Mouse (Mus musculus): ENCODE measurements around the gene Nrp2. TPM values are rescaled to one million over a fixed set of nuclear protein-coding genes. Genes with fewer than 3 reads are reported as not detected.
A peak's percentile ranks its signal among the peaks of the same experiment; 100 is the strongest.

The Nrp2 gene
- polyA plus RNA-seq, 1 experiment, result 17.1 TPM

GRCm38 (mm10) chr1:62830418-62830769, 127.3 kb downstream of the Nrp2 start:
- H3K36me3 ChIP-seq (ENCODE audit: control insufficient read depth, insufficient read depth, low read length), result no peaks in the 10 kb centered on the region
- H3K4me1 ChIP-seq (ENCODE audit: control insufficient read depth, insufficient read depth, low read length), result peaks cover 21% of the 10 kb centered on the region
- H3K4me3 ChIP-seq (ENCODE audit: insufficient read depth, low read depth, low read length), result no peak overlapping the region
- no peak for DNase-seq
- H3K27ac ChIP-seq (ENCODE audit: insufficient read depth, low read depth, low read length), result no peak overlapping the region
- TF ChIP-seq POLR2A (IDR thresholded peaks at IDR 0.05; ENCODE audit: low read depth, low read length) (no peak), CTCF (conservative IDR thresholded peaks at IDR 0.05; ENCODE audit: insufficient read depth, insufficient read length, low read depth, low read length) (no peak)
- no peaks in the 10 kb centered on the region for H3K27me3 ChIP-seq (replicated peaks; ENCODE audit: control insufficient read depth, insufficient read depth, low read length)
- 69% methylated on average over 7 of the region's 7 CpGs for WGBS

- no peak overlapping the region for H3K4me3 ChIP-seq (ENCODE audit: insufficient read depth, low read depth, low read length)
- 86% methylated on average over 6 of the region's 6 CpGs for WGBS
- TF ChIP-seq CTCF (conservative IDR thresholded peaks at IDR 0.05; ENCODE audit: insufficient read depth, insufficient read length, low read depth, low read length), result no peak
- TF ChIP-seq POLR2A (IDR thresholded peaks at IDR 0.05; ENCODE audit: low read depth, low read length), result no peak
- no peaks in the 10 kb centered on the region for H3K36me3 ChIP-seq (ENCODE audit: control insufficient read depth, insufficient read depth, low read length)
- peaks cover 14% of the 10 kb centered on the region for H3K4me1 ChIP-seq (ENCODE audit: control insufficient read depth, insufficient read depth, low read length)
- no peak overlapping the region for H3K27ac ChIP-seq (ENCODE audit: insufficient read depth, low read depth, low read length)
- H3K27me3 ChIP-seq (replicated peaks; ENCODE audit: control insufficient read depth, insufficient read depth, low read length), result no peaks in the 10 kb centered on the region
- DNase-seq, result no peak
Measured at GRCm38 (mm10) chr1:62831725-62832455, 128.8 kb downstream of the Nrp2 start.

GRCm38 (mm10) chr1:62833356-62833755, 130.3 kb downstream of the Nrp2 start:
- no peak overlapping the region for H3K4me3 ChIP-seq (ENCODE audit: insufficient read depth, low read depth, low read length)
- no peaks in the 10 kb centered on the region for H3K36me3 ChIP-seq (ENCODE audit: control insufficient read depth, insufficient read depth, low read length)
- no peak overlapping the region for H3K27ac ChIP-seq (ENCODE audit: insufficient read depth, low read depth, low read length)
- H3K27me3 ChIP-seq (replicated peaks; ENCODE audit: control insufficient read depth, insufficient read depth, low read length), result no peaks in the 10 kb centered on the region
- WGBS, result 50% methylated on average over 1 of the region's 1 CpGs
- peaks cover 3% of the 10 kb centered on the region; the same call in 1 of the 2 replicates for H3K4me1 ChIP-seq (ENCODE audit: control insufficient read depth, insufficient read depth, low read length)
- TF ChIP-seq POLR2A (IDR thresholded peaks at IDR 0.05; ENCODE audit: low read depth, low read length) (no peak), CTCF (conservative IDR thresholded peaks at IDR 0.05; ENCODE audit: insufficient read depth, insufficient read length, low read depth, low read length) (no peak)
- DNase-seq, result peak; percentile 81

GRCm38 (mm10) chr1:62834443-62835185, 131.5 kb downstream of the Nrp2 start:
- Histone ChIP-seq H3K4me3 (ENCODE audit: insufficient read depth, low read depth, low read length) (no peak overlapping the region), H3K36me3 (ENCODE audit: control insufficient read depth, insufficient read depth, low read length) (no peaks in the 10 kb centered on the region), H3K4me1 (ENCODE audit: control insufficient read depth, insufficient read depth, low read length) (peaks cover 3% of the 10 kb centered on the region; the same call in 1 of the 2 replicates), H3K27ac (ENCODE audit: insufficient read depth, low read depth, low read length) (0 out of 2 replicates have a peak overlapping the region, but pooled peaks have one; percentile 32), H3K27me3 (replicated peaks; ENCODE audit: control insufficient read depth, insufficient read depth, low read length) (no peaks in the 10 kb centered on the region)
- WGBS, result 57% methylated on average over 1 of the region's 1 CpGs
- peak; percentile 58 for DNase-seq
- TF ChIP-seq CTCF (conservative IDR thresholded peaks at IDR 0.05; ENCODE audit: insufficient read depth, insufficient read length, low read depth, low read length), result no peak
- no peak for TF ChIP-seq POLR2A (IDR thresholded peaks at IDR 0.05; ENCODE audit: low read depth, low read length)

GRCm38 (mm10) chr1:62838083-62838482, 135.0 kb downstream of the Nrp2 start:
- WGBS, result 90% methylated on average over 3 of the region's 3 CpGs
- no peak overlapping the region for H3K27ac ChIP-seq (ENCODE audit: insufficient read depth, low read depth, low read length)
- DNase-seq, result no peak
- no peaks in the 10 kb centered on the region for H3K36me3 ChIP-seq (ENCODE audit: control insufficient read depth, insufficient read depth, low read length)
- peaks cover 3% of the 10 kb centered on the region; the same call in 1 of the 2 replicates for H3K4me1 ChIP-seq (ENCODE audit: control insufficient read depth, insufficient read depth, low read length)
- no peaks in the 10 kb centered on the region for H3K27me3 ChIP-seq (replicated peaks; ENCODE audit: control insufficient read depth, insufficient read depth, low read length)
- no peak for TF ChIP-seq POLR2A (IDR thresholded peaks at IDR 0.05; ENCODE audit: low read depth, low read length)
- no peak for TF ChIP-seq CTCF (conservative IDR thresholded peaks at IDR 0.05; ENCODE audit: insufficient read depth, insufficient read length, low read depth, low read length)
- H3K4me3 ChIP-seq (ENCODE audit: insufficient read depth, low read depth, low read length), result no peak overlapping the region

- Histone ChIP-seq H3K4me3 (ENCODE audit: insufficient read depth, low read depth, low read length) (no peak overlapping the region), H3K4me1 (ENCODE audit: control insufficient read depth, insufficient read depth, low read length) (peaks cover 3% of the 10 kb centered on the region; the same call in 1 of the 2 replicates), H3K27me3 (replicated peaks; ENCODE audit: control insufficient read depth, insufficient read depth, low read length) (no peaks in the 10 kb centered on the region), H3K36me3 (ENCODE audit: control insufficient read depth, insufficient read depth, low read length) (no peaks in the 10 kb centered on the region), H3K27ac (ENCODE audit: insufficient read depth, low read depth, low read length) (no peak overlapping the region)
- DNase-seq, result no peak
- TF ChIP-seq POLR2A (IDR thresholded peaks at IDR 0.05; ENCODE audit: low read depth, low read length) (no peak), CTCF (conservative IDR thresholded peaks at IDR 0.05; ENCODE audit: insufficient read depth, insufficient read length, low read depth, low read length) (no peak)
- WGBS, result 75% methylated on average over 2 of the region's 2 CpGs
Measured at GRCm38 (mm10) chr1:62838631-62839030, 135.5 kb downstream of the Nrp2 start.

GRCm38 (mm10) chr1:62843215-62843614, 140.1 kb downstream of the Nrp2 start:
- H3K36me3 ChIP-seq (ENCODE audit: control insufficient read depth, insufficient read depth, low read length), result no peaks in the 10 kb centered on the region
- no peak overlapping the region for H3K4me3 ChIP-seq (ENCODE audit: insufficient read depth, low read depth, low read length)
- H3K27me3 ChIP-seq (replicated peaks; ENCODE audit: control insufficient read depth, insufficient read depth, low read length), result no peaks in the 10 kb centered on the region
- no peak for TF ChIP-seq POLR2A (IDR thresholded peaks at IDR 0.05; ENCODE audit: low read depth, low read length)
- H3K27ac ChIP-seq (ENCODE audit: insufficient read depth, low read depth, low read length), result no peak overlapping the region
- H3K4me1 ChIP-seq (ENCODE audit: control insufficient read depth, insufficient read depth, low read length), result no peaks in the 10 kb centered on the region
- WGBS, result 87% methylated on average over 4 of the region's 4 CpGs
- DNase-seq, result no peak

Measured in kidney, adult 2 months (tissue).